Mouse (Mus musculus) limb, embryonic 13.5 days (tissue): ENCODE data around the gene Mnat1. TPM values are rescaled to one million over a fixed set of nuclear protein-coding genes. Genes with fewer than 3 reads are reported as not detected.
A peak's percentile ranks its signal among the peaks of the same experiment; 100 is the strongest.

Source experiments
- ATAC-seq: fragments of 200-750 bp; cut with Nextera tagmentation; 2 replicates; pipeline ENCODE4 v1.8.0; 2017; ENCODE audit warnings: low read depth, moderate number of reproducible peaks, moderate TSS enrichment; ENCODE audit not compliant: low FRiP score
- H3K27ac ChIP-seq: fragments of 300-500 bp; sonication (generic); 2 replicates; pipeline ENCODE4 v1.5.1; 2015; ENCODE audit warnings: inconsistent platforms, mild to moderate bottlenecking, moderate library complexity
- H3K27me3 ChIP-seq: fragments of 300-500 bp; sonication (generic); 2 replicates; pipeline ENCODE4 v1.6.1; 2015; ENCODE audit warnings: mild to moderate bottlenecking, inconsistent platforms
- H3K36me3 ChIP-seq: fragments of 300-500 bp; sonication (generic); 2 replicates; pipeline ENCODE4 v1.6.1; 2015; ENCODE audit warnings: inconsistent platforms, mild to moderate bottlenecking, moderate library complexity
- H3K4me1 ChIP-seq: fragments of 300-500 bp; sonication (generic); 2 replicates; pipeline ENCODE4 v1.6.1; 2015; ENCODE audit warnings: inconsistent platforms
- H3K4me2 ChIP-seq: fragments of 300-500 bp; sonication (generic); replicated peaks from 2 replicates; pipeline ENCODE4 v1.6.1; 2015; ENCODE audit warnings: inconsistent platforms, mild to moderate bottlenecking, moderate library complexity
- H3K4me3 ChIP-seq: fragments of 300-500 bp; sonication (generic); 2 replicates; pipeline ENCODE4 v1.5.1; 2015; ENCODE audit warnings: moderate library complexity, mild to moderate bottlenecking, inconsistent platforms
- H3K9ac ChIP-seq: fragments of 300-500 bp; sonication (generic); 2 replicates; pipeline ENCODE4 v1.6.1; 2015; ENCODE audit warnings: mild to moderate bottlenecking, inconsistent platforms
- H3K9me3 ChIP-seq: fragments of 300-500 bp; sonication (generic); 2 replicates; pipeline ENCODE4 v1.6.1; 2016; ENCODE audit warnings: inconsistent platforms
- WGBS: fragments of 180-500 bp; shearing (Covaris S2); methylation state at CpG from one replicate; pipeline ENCODE4 v1.1.7; 2015; 5-methylcytosine and 5-hydroxymethylcytosine counted together
- polyA plus RNA-seq: library from polyadenylated mRNA; unstranded; fragments of >200 nt; fragmentation: Nextera tagmentation; extraction: Ambion mirVana; gene quantifications from 2 replicates; pipeline ENCODE4 v1.2.1, GENCODE M21; 2015

Gene Mnat1
- polyA plus RNA-seq, 1 experiment from 2014 or later: 34.8 TPM

DNA sequence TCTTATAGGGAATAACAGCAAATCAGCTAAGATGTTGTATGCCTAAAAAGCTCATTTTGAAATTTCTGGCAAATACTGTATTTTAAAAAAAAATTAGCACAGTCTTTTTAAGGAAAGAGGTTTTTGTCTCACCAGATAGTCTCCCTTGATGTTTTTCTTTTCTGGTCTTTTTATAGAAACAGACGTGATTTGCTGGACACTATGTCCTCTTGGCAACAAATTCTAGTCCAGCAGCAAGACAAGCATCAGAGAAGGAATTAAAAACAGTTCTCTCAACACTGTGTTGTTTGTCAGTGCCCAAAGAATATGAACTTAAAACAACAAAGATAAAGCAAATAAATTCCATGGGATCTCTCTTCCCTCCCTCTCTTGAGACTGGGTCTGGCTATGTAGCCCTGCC lies 85.6 kb downstream of the Mnat1 start:
- Histone ChIP-seq H3K36me3 (no peaks in the 10 kb centered on the region), H3K9ac (no peak overlapping the region), H3K4me3 (no peak overlapping the region), H3K4me1 (peaks cover 20% of the 10 kb centered on the region), H3K27me3 (no peaks in the 10 kb centered on the region), H3K9me3 (no peaks in the 10 kb centered on the region), H3K4me2 (no peak overlapping the region), H3K27ac (no peak overlapping the region)
- no peak for ATAC-seq
- WGBS: 55% methylated on average over 1 of the region's 1 CpGs

DNA sequence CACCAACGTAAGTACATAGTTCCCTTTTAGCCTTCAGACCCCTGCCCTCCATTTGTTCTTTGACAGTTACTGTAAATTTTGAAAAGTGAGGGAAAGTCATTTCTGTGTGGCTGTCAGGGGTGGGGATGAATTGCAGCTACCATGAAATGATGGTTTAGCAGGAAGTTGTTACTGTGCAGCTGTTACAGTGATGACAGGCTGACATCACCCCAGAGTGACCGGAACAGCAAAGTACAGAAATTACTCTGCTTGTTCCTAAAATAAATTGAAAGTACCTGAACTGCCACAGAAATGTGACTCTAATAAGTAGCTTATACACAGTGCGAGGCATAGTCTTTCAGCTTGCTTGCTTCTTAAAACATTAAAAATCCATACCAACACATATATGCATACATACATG lies 86.9 kb downstream of the Mnat1 start:
- Histone ChIP-seq H3K4me2 (no peak overlapping the region), H3K4me3 (no peak overlapping the region), H3K27me3 (no peaks in the 10 kb centered on the region), H3K36me3 (no peaks in the 10 kb centered on the region), H3K4me1 (peaks cover 19% of the 10 kb centered on the region), H3K27ac (no peak overlapping the region), H3K9ac (no peak overlapping the region), H3K9me3 (no peaks in the 10 kb centered on the region)
- WGBS: 55% methylated on average over 3 of the region's 3 CpGs
- peak; percentile 44; the same call in 1 of the 2 replicates for ATAC-seq

DNA sequence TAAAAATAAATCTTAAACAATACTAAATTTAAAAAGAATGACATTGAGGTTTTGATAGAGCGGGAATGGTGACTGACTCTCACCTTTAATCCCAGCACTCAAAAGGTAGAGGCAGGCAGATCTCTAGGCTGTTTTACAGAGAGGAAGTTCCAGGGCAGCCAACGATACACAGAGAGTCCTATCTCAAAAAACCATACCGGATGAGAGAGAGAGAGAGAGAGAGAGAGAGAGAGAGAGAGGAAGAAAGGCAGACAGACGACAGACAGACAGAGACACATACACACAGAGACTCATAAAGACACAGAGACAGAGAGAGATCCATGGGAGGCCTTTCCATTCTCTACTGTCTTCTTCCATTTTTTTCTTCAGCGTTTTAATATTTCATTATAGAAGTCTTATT lies 92.3 kb downstream of the Mnat1 start:
- H3K9ac ChIP-seq: no peak overlapping the region
- H3K27me3 ChIP-seq: no peaks in the 10 kb centered on the region
- ATAC-seq: no peak
- H3K4me1 ChIP-seq: no peaks in the 10 kb centered on the region
- H3K9me3 ChIP-seq: no peaks in the 10 kb centered on the region
- WGBS: 90% methylated on average over 5 of the region's 5 CpGs
- peaks cover 13% of the 10 kb centered on the region for H3K36me3 ChIP-seq
- no peak overlapping the region for H3K4me3 ChIP-seq
- H3K27ac ChIP-seq: no peak overlapping the region
- no peak overlapping the region for H3K4me2 ChIP-seq

DNA sequence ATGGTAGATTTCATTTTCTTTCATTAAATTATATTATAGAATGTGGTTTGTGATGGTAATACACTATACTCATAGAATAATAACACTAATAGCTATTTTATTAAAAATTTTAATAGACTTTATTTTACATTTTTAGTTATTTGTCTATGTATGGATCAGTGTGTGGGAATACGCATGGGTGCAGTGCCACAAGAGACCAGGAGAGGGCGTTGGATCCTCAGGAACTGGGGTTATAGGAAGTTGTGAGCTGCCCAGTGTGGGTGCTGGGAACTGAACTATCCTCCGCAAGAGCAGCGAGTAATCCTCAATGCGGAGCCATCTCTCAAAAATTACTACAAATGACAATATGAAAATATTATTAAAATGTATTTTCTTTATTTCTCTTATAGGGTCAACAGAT lies 95.1 kb downstream of the Mnat1 start:
- WGBS: 88% methylated on average over 5 of the region's 5 CpGs
- ATAC-seq: no peak

DNA sequence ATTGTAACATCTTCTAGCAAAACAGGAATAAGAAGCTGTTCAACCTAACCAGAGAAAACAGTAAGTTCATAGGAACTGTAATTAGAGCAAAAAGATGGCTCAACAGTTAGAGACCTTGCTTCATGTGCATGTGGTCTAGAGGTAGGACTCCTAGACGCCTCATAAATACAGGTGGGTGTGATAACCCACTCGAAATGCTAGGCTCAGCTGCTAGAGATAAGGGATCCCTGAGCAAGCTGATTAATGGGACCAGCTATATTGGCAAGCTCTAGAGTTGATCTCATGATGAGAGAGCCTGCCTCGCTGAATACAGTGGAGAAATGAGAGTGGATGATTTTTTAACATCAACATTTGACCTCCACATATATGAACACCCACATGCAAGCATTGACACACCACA lies 97.7 kb downstream of the Mnat1 start:
- H3K36me3 ChIP-seq: peaks cover 17% of the 10 kb centered on the region
- no peak for ATAC-seq
- H3K9ac ChIP-seq: no peak overlapping the region
- H3K4me3 ChIP-seq: no peak overlapping the region
- no peak overlapping the region for H3K4me2 ChIP-seq
- no peaks in the 10 kb centered on the region for H3K27me3 ChIP-seq
- no peaks in the 10 kb centered on the region for H3K9me3 ChIP-seq
- no peak overlapping the region for H3K27ac ChIP-seq
- 0 out of 2 replicates have a peak, but pooled peaks cover 3% of the 10 kb centered on the region for H3K4me1 ChIP-seq
- WGBS: 79% methylated on average over 3 of the region's 3 CpGs

More for the DNA sequence above, 95.1 kb downstream of the Mnat1 start:
- H3K4me2 ChIP-seq: no peak overlapping the region
- peaks cover 17% of the 10 kb centered on the region for H3K36me3 ChIP-seq
- H3K27me3 ChIP-seq: no peaks in the 10 kb centered on the region
- 0 out of 2 replicates have a peak, but pooled peaks cover under 1% of the 10 kb centered on the region for H3K4me1 ChIP-seq
- H3K9ac ChIP-seq: no peak overlapping the region
- no peak overlapping the region for H3K27ac ChIP-seq
- no peaks in the 10 kb centered on the region for H3K9me3 ChIP-seq
- H3K4me3 ChIP-seq: no peak overlapping the region

DNA sequence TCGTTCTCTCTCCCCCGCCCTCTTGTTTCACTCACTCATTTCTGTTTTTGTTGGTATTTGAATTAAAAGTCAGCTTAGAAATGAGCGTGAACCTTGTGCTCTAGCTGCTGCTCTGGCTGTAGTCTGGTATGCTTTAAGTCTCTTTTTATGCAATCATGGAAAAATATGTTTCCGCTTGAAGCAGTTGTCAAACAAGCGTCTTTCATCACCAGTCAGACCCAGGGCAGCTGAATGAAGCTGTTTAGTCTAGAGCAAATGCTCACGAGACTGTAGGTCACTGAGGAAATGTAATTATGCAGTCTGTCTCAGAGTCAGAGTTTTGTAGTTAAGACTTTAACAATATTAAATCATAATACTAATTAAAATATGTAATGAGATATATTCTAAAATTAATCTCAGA lies 100.4 kb downstream of the Mnat1 start:
- 0 out of 2 replicates have a peak, but pooled peaks have one; percentile 28 for ATAC-seq
- 0 out of 2 replicates have a peak, but pooled peaks cover 3% of the 10 kb centered on the region for H3K4me1 ChIP-seq
- no peak overlapping the region for H3K4me3 ChIP-seq
- peaks cover 14% of the 10 kb centered on the region for H3K36me3 ChIP-seq
- no peak overlapping the region for H3K9ac ChIP-seq
- no peak overlapping the region for H3K27ac ChIP-seq
- no peaks in the 10 kb centered on the region for H3K9me3 ChIP-seq
- H3K4me2 ChIP-seq: no peak overlapping the region
- 42% methylated on average over 6 of the region's 6 CpGs for WGBS
- no peaks in the 10 kb centered on the region for H3K27me3 ChIP-seq

DNA sequence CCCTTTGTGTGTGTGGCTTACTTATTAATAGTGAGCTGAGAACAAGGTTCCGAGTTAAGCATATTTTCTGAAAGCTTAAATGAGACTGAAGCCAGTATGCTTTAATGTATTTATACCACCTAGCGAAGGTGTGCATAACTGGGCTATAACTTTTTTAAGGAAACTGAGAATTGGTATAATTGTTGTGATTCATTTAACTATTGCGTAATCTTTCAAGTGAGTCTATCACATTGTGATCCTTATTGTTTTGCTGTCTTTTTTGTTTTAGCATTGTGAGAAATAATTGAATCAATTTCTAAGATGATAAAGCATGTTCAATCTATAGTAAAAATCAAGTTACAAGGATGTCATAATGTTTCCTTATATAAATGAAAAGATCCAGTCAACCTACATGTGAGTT lies 104.9 kb downstream of the Mnat1 start:
- Histone ChIP-seq H3K4me3 (no peak overlapping the region), H3K36me3 (peaks cover 3% of the 10 kb centered on the region; the same call in 1 of the 2 replicates), H3K27ac (no peak overlapping the region), H3K4me1 (peaks cover 13% of the 10 kb centered on the region), H3K4me2 (no peak overlapping the region), H3K27me3 (no peaks in the 10 kb centered on the region), H3K9me3 (no peaks in the 10 kb centered on the region), H3K9ac (no peak overlapping the region)
- ATAC-seq: no peak
- WGBS: 91% methylated on average over 3 of the region's 3 CpGs

DNA sequence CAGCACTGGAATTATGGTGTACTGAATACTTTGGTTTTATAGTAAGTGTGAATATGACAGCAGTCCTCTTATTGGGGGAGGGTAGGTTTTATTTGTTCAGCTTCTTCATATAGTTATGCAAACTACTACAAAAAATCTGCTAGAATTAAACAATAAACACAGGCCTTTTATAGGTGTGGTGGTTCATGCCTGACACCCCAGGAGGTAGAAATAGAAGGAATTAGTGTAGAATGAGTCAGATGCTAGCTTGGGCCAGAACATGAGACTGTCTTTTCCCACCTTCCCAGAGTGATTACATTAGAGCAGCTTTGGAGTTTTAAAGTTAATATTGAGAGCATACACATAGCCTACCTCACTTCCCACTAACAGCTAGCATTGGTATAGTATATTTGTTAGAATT lies 106.7 kb downstream of the Mnat1 start:
- ATAC-seq: no peak
- Histone ChIP-seq H3K27me3 (no peaks in the 10 kb centered on the region), H3K4me3 (no peak overlapping the region), H3K4me1 (peaks cover 10% of the 10 kb centered on the region), H3K9ac (no peak overlapping the region), H3K36me3 (peaks cover 3% of the 10 kb centered on the region; the same call in 1 of the 2 replicates), H3K27ac (no peak overlapping the region), H3K9me3 (no peaks in the 10 kb centered on the region), H3K4me2 (no peak overlapping the region)

DNA sequence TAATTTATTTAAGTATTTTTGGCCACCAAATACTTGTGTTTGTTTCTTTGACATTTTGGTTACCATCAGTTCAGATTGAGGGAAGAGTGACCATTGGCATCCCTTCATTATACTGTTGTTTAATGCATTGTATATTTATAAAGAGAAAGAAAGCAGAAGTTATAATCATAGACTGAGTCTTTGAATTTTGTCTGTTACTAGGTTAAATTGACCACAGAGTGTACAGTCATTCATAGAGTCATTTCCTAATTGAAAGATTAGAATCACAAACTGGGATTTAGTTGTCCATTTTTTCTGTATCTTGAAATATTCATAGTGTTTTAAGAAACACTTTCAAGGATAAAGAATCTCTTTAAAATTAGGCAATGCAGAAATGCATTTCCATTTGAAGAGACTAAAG lies 108.0 kb downstream of the Mnat1 start:
- Histone ChIP-seq H3K4me3 (no peak overlapping the region), H3K4me2 (no peak overlapping the region), H3K9me3 (no peaks in the 10 kb centered on the region), H3K4me1 (peaks cover 10% of the 10 kb centered on the region), H3K27ac (no peak overlapping the region), H3K9ac (no peak overlapping the region), H3K36me3 (peaks cover 3% of the 10 kb centered on the region; the same call in 1 of the 2 replicates), H3K27me3 (no peaks in the 10 kb centered on the region)
- no peak for ATAC-seq

DNA sequence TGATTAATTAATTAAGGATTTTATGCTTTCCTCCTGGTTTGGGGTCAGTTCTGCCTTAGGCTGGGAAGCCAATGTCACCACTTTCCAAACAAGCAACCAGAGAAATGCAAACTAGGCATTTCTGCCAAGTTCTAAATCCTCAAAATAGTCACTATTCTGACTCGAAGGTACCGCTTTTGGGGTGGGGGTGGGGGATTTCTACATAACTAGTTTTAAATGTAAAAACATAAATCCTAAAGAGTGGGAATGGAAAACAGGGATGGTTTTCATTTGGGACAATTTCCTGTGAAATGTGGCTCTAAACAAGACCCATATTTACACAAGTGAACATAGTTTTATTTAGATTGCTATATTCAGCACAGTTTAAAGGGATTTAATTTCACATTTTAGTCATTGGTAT lies 109.1 kb downstream of the Mnat1 start:
- ATAC-seq: no peak
- Histone ChIP-seq H3K27me3 (no peaks in the 10 kb centered on the region), H3K9me3 (no peaks in the 10 kb centered on the region), H3K9ac (no peak overlapping the region), H3K27ac (no peak overlapping the region), H3K4me1 (peaks cover 10% of the 10 kb centered on the region), H3K4me3 (no peak overlapping the region), H3K36me3 (peaks cover 3% of the 10 kb centered on the region; the same call in 1 of the 2 replicates), H3K4me2 (no peak overlapping the region)
- 31% methylated on average over 2 of the region's 2 CpGs for WGBS

DNA sequence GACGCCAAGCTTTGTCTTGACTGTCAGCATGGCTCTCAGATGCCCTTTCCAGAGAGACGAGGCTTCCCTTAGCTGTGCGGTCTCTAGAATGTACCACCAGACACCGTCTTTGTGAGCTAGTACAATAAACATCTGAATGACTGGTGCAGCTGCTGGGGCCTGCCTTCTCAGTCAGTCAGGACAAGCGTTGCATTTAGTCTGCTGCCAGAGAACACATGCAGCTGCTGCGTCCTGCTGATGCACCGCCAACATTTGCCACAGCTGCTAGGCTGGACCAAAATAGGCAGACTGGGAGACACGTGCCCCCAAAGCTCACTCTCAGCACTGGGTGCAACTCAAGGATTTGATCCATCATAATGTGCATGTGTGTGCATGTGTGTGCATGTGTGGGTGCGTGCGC lies 118.4 kb downstream of the Mnat1 start:
- H3K9ac ChIP-seq: no peak overlapping the region
- H3K4me2 ChIP-seq: no peak overlapping the region
- WGBS: 53% methylated on average over 10 of the region's 10 CpGs
- peak; percentile 83 for ATAC-seq
- H3K36me3 ChIP-seq: no peaks in the 10 kb centered on the region
- no peak overlapping the region for H3K27ac ChIP-seq
- H3K27me3 ChIP-seq: no peaks in the 10 kb centered on the region
- no peak overlapping the region for H3K4me3 ChIP-seq
- H3K9me3 ChIP-seq: no peaks in the 10 kb centered on the region
- H3K4me1 ChIP-seq: peaks cover 21% of the 10 kb centered on the region

DNA sequence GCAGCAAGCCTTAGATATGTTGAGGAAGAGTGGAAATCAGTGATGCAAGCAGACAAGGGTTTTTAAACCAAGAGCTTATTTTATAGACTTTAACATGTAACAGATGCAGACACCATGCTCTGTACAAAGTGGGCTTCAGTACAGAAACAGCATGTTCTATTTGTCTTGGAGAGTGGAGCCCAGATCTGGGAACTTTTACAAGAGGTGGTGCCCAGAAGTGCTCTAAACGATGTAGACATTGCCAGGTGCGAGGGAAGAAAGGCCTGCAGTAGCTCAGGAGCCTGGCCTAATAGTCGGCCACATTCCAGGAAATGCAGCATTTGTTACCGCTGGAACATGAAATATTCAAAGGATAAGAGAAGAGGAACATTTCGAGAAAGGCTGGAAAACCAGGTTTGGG lies 122.2 kb downstream of the Mnat1 start:
- peak; percentile 72; the same call in 1 of the 2 replicates for ATAC-seq
- no peaks in the 10 kb centered on the region for H3K27me3 ChIP-seq
- H3K4me3 ChIP-seq: no peak overlapping the region
- no peak overlapping the region for H3K27ac ChIP-seq
- no peaks in the 10 kb centered on the region for H3K36me3 ChIP-seq
- H3K9ac ChIP-seq: no peak overlapping the region
- 21% methylated on average over 5 of the region's 5 CpGs for WGBS
- peaks cover 21% of the 10 kb centered on the region for H3K4me1 ChIP-seq
- H3K4me2 ChIP-seq: peak overlapping the region; percentile 7; the same call in 1 of the 2 replicates
- H3K9me3 ChIP-seq: no peaks in the 10 kb centered on the region

DNA sequence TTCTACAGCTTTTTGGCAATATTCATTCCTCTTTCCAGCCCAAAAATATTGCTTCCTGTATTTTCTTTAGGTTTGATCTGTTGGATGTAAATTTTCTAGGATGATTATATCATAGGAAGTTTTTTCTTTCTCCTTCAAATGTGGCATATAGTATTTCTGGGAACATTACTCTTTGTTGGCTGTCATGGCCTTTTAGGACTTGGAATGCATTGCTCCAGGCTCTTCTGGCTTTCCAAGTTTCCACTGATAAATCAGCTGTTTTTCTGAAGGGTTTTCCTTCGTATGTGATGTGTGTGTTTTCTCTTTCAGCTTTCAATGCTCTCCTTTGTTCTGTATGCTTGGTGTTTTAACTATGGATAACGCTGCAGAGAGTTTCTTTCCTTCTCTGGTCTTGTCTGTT lies 131.5 kb downstream of the Mnat1 start:
- 66% methylated on average over 2 of the region's 2 CpGs for WGBS
- H3K4me3 ChIP-seq: no peak overlapping the region
- ATAC-seq: no peak
- no peaks in the 10 kb centered on the region for H3K9me3 ChIP-seq
- no peak overlapping the region for H3K27ac ChIP-seq
- H3K27me3 ChIP-seq: no peaks in the 10 kb centered on the region
- no peak overlapping the region for H3K4me2 ChIP-seq
- no peaks in the 10 kb centered on the region for H3K36me3 ChIP-seq
- no peak overlapping the region for H3K9ac ChIP-seq
- no peaks in the 10 kb centered on the region; the same call in 1 of the 2 replicates for H3K4me1 ChIP-seq
